Mouse (Mus musculus): ENCODE results near the gene Csnk1g2.

DNA sequence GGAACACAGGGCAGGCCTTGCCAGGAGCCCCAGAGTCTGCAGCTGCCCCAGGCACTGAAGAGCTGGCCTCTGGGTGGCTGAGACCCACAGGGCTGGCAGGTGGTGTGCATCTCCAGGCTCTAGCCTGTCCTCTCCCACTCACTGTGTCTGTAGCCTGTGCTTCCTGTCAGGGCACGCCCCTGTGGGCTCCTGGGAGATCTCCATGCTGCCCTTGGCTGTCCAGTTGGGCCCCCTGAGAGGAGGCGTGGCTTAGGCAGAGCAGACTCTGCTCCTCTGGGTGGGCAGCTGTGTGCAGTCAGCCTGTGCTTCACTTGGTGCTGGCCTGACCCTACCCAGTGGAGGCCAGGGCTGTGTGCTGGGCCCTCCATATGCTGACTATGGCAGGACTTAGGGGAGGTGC is 5.0 kb downstream of the Csnk1g2 start:
- TF ChIP-seq CTCF (IDR thresholded peaks at IDR 0.05; ENCODE audit: control insufficient read depth, insufficient read depth, insufficient read length) (no peak), MAX (IDR thresholded peaks at IDR 0.05) (no peak), MYOG (IDR thresholded peaks at IDR 0.05; ENCODE audit: control insufficient read depth, extremely low read depth, insufficient read length) (no peak), CEBPB (IDR thresholded peaks at IDR 0.05; ENCODE audit: low read depth) (no peak), MYOD1 (IDR thresholded peaks at IDR 0.05; ENCODE audit: control insufficient read depth, insufficient read length, low read depth) (no peak), FOSL1 (IDR thresholded peaks at IDR 0.05; ENCODE audit: insufficient read depth, low read length, poor library complexity, severe bottlenecking) (no peak), USF1 (IDR thresholded peaks at IDR 0.05; ENCODE audit: low read depth) (no peak)
